Mouse (Mus musculus) intestine, embryonic 15.5 days (tissue): ENCODE measurements around the gene Rtn2. TPM values are rescaled to one million over a fixed set of nuclear protein-coding genes. Genes with fewer than 3 reads are reported as not detected.

ENCODE experiments used
- ATAC-seq: fragments of 200-750 bp; cut with Nextera tagmentation; 2 replicates; pipeline ENCODE4 v1.8.0; 2017; ENCODE audit warnings: moderate TSS enrichment, moderate library complexity
- H3K27ac ChIP-seq: fragments of 300-500 bp; sonication (generic); 2 replicates; pipeline ENCODE4 v1.5.1; 2015; ENCODE audit warnings: mild to moderate bottlenecking, inconsistent platforms
- H3K27me3 ChIP-seq: fragments of 300-500 bp; sonication (generic); replicated peaks from 2 replicates; pipeline ENCODE4 v1.6.1; 2015; ENCODE audit warnings: inconsistent platforms
- H3K36me3 ChIP-seq: fragments of 300-500 bp; sonication (generic); 2 replicates; pipeline ENCODE4 v1.6.1; 2015; ENCODE audit warnings: inconsistent platforms
- H3K4me1 ChIP-seq: fragments of 300-500 bp; sonication (generic); replicated peaks from 2 replicates; pipeline ENCODE4 v1.6.1; 2015; ENCODE audit warnings: inconsistent platforms
- H3K4me2 ChIP-seq: fragments of 300-500 bp; sonication (generic); replicated peaks from 2 replicates; pipeline ENCODE4 v1.6.1; 2015; ENCODE audit warnings: mild to moderate bottlenecking, inconsistent platforms
- H3K4me3 ChIP-seq: fragments of 300-500 bp; sonication (generic); replicated peaks from 2 replicates; pipeline ENCODE4 v1.5.1; 2015; ENCODE audit warnings: inconsistent platforms
- H3K9ac ChIP-seq: fragments of 300-500 bp; sonication (generic); 2 replicates; pipeline ENCODE4 v1.6.1; 2015; ENCODE audit warnings: inconsistent platforms
- H3K9me3 ChIP-seq: fragments of 300-500 bp; sonication (generic); 2 replicates; pipeline ENCODE4 v1.6.1; 2016; ENCODE audit warnings: inconsistent platforms
- WGBS: fragments of 180-500 bp; shearing (Covaris S2); methylation state at CpG from one replicate; pipeline ENCODE4 v1.1.7; 2015; 5-methylcytosine and 5-hydroxymethylcytosine counted together
- polyA plus RNA-seq: library from polyadenylated mRNA; unstranded; fragments of >200 nt; fragmentation: Nextera tagmentation; extraction: Ambion mirVana; gene quantifications from 2 replicates; pipeline ENCODE4 v1.2.1, GENCODE M21; 2015

Gene Rtn2
- polyA plus RNA-seq, 1 experiment from 2014 or later, result 11.3 TPM

DNA sequence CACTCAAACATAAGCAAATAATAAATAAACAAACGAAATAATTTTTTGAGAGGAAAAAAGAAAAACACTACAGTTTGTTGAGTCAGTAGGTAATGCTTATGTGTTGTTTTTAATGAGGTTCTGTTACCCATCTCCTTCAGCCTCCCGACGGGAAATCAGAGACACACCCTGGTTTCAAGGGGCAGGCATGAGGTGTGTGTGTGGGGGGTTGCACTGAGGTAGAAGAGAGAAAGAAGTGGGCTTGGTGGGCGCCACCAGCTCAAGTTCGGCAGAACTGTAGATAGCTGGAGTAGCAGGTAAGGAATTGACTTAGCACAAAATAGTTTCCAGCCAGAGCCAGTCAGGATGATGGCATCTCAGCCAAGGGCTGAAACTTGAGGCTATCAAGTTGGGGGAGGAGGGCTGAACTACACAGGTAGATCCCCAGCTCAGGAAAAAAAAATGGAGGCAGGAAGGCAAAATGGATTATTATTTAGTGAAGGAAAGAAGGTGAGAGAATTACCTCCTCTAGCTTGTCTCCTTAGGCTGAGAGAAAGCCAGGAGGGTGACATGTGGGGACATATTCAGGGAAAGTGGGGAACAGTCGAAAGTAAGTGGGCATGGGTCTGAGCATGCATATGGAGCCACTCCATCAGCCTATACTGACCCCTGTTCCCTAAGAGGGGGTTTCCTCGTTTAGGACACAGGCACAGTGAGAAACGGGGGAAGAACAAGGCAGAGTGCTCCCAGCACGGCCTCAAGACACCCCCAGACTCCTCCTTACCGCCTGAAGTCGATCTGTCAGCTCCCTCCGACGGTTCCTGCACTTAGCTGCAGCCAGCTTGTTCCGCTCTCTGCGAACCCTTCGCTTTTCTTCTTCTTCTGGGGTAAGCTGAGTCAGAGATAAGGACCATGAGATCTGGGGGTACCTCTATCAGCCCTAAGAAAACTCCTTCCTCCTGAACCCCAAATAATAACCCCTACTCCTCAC is 23.7 kb downstream of the Rtn2 start:
- no peaks in the 10 kb centered on the region for H3K9me3 ChIP-seq
- 51% methylated on average over 16 of the region's 16 CpGs for WGBS
- no peak overlapping the region for H3K4me2 ChIP-seq
- H3K4me1 ChIP-seq, result peaks cover 37% of the 10 kb centered on the region
- ATAC-seq, result no peak
- no peak overlapping the region for H3K9ac ChIP-seq
- H3K27ac ChIP-seq, result no peak overlapping the region
- peaks cover 58% of the 10 kb centered on the region for H3K27me3 ChIP-seq
- H3K36me3 ChIP-seq, result no peaks in the 10 kb centered on the region
- H3K4me3 ChIP-seq, result no peak overlapping the region

DNA sequence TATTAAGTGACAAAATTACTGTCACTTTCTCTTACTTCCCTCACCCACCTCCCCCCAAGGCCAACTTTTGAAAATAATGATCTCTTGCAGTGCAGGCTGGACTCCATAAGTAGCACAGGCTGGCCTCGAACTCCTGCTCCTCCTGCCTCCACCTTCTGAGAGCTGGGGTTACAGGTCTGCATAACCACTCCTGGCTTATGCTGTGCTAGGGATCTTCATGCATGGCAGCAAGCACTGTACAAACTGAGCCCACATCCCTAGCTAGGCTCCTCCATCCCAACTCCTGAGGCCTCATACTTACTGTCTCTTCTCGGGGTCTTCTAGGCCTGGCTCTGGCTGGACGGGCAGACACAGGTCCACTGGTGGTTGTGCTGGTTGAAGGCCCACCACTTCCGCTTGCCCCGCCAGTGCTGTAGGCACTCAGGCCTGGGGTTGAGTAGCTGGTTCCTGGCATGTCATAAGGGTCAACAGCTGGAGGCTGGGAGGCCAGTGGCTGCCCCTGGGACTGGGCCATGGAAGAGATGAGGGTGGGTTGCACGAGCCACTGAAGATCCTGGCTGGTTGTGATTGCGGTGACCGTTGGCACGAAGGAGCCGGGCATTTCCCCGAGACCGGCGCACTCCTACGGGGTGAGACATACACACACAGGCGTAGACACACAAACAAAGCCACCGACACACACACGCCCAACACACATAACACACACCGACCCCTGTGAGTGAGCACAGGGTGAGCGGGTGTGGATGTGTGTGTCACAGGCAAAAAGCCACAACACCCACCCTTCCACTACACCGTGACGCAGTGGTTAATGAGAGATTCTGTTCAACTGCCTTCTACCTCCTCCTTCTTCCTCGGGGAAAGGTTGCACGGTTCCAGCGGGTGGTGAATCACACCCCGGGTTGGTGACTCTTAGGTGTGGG is 24.7 kb downstream of the Rtn2 start:
- no peak for ATAC-seq
- Histone ChIP-seq H3K36me3 (no peaks in the 10 kb centered on the region), H3K9ac (no peak overlapping the region), H3K4me3 (no peak overlapping the region), H3K27me3 (peaks cover 52% of the 10 kb centered on the region), H3K27ac (no peak overlapping the region), H3K4me2 (peak overlapping the region; percentile 96; the same call in 1 of the 2 replicates), H3K9me3 (no peaks in the 10 kb centered on the region), H3K4me1 (peaks cover 30% of the 10 kb centered on the region)
- WGBS, result 67% methylated on average over 25 of the region's 25 CpGs

DNA sequence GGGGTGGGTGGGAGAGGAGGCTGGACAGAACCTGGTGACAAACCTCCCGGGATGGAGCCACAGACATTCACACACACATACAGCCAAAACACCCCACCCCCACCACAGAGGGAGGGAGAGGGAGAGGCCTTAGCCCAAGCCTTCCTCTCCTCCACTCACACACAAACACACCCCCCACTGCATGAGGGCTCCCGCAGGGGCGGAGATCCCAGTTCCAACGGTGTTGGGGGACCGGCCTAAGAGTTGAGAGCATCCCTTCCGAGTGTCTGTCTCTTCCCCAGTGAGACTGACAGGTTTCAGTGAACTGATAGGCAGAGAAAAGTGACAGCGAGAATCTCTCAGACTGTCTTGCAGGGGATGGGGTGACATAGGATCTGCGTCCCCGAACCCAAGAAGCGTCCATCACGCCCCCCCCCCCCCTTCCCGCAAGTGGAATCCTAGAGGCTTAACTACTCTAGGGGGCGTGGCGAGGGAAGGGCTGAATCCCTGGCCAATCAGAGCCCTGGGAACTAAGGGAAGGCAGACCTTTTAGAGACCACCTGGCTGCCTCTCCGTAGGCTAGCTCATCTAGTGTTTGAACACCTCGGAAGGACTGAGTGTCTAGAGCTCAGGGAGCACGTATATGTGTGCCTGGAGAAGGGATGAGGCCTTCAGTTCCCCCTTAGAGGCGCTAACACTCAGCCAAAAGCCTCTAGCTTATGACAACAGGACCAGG is 25.5 kb downstream of the Rtn2 start:
- H3K4me2 ChIP-seq, result peak overlapping the region; percentile 96
- peak; percentile 66 for ATAC-seq
- H3K9me3 ChIP-seq, result no peaks in the 10 kb centered on the region
- peak overlapping the region; percentile 71 for H3K27ac ChIP-seq
- H3K36me3 ChIP-seq, result no peaks in the 10 kb centered on the region
- H3K27me3 ChIP-seq, result peaks cover 44% of the 10 kb centered on the region
- peaks cover 30% of the 10 kb centered on the region for H3K4me1 ChIP-seq
- 2% methylated on average over 18 of the region's 18 CpGs for WGBS
- H3K4me3 ChIP-seq, result peak overlapping the region; percentile 73
- peak overlapping the region; percentile 51 for H3K9ac ChIP-seq

DNA sequence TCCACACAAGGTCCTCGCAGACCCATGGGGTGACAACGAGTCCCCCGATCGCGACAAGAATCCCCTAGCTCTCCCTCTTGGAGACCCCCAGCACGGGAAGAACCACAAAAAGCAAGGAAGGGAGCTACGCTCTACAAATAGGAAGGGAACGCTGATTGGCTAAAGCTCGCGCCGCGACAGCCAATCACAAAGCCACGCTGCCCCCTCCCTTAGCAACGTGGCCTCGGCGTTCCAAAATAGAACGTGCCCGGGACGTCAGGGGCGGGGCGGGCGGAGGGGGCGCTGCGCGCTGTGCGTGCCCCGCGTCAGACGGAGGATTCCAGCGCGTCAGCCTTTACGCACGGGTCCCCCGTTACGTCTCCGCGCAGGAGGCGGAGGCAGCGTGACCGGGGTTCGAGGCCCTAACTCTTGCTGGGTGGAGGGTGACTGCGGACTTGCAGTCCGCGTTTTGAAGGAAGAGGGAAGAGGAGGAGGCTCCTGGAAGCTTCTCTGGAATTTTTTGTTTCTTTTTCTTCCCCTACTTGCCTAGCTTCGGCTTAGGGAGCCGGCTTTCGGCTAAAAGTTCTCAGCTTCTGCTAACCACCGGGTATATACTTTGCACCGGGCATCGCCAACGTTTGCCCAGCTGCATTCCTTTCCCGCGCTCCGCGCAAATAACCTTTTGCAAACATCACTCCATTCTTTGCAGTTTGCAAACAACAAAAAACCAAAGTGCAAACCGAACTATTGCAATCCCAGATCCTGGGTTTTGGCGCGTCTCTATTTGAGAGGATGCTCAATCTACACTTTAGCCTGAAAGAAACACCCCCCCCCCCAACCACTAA is 26.2 kb downstream of the Rtn2 start:
- Histone ChIP-seq H3K9me3 (no peaks in the 10 kb centered on the region), H3K36me3 (no peaks in the 10 kb centered on the region), H3K27me3 (peaks cover 41% of the 10 kb centered on the region), H3K4me3 (peak overlapping the region; percentile 73), H3K4me2 (peak overlapping the region; percentile 96), H3K4me1 (peaks cover 29% of the 10 kb centered on the region), H3K9ac (peak overlapping the region; percentile 51), H3K27ac (peak overlapping the region; percentile 71)
- under 1% methylated on average over 58 of the region's 58 CpGs for WGBS
- peak; percentile 85 for ATAC-seq

DNA sequence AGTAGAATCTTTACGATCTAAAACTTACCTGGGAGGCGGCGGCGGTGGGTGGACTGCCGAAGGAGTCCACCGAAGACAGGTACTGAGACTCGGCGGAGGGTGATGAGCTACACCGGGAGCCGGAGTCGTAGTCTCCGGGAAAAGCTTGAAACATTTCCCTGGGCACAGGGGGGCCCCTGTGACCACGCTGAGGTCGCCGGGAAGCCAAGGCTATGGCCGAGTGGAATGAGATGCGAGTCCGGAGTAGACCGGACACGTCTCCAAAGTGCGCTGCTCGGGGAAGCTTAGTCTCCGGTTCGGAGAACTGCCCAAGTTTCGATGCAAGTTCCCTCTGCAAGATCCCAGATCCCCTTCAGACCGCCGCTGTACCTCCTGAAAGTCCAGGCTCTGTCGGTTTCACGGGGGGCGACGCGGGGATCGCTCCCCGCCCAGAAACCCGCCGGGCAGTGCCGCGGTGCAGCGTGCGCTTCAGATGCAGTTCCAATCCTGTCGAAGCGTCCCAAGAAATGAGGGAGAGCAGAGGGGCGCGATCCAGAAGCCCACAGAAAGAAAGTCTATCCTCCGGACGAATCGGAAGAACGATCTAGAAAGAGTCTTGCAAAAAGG is 27.0 kb downstream of the Rtn2 start:
- peak overlapping the region; percentile 31 for H3K9ac ChIP-seq
- peak overlapping the region; percentile 96 for H3K4me2 ChIP-seq
- no peak for ATAC-seq
- H3K27me3 ChIP-seq, result peaks cover 33% of the 10 kb centered on the region
- H3K9me3 ChIP-seq, result no peaks in the 10 kb centered on the region
- peaks cover 22% of the 10 kb centered on the region for H3K4me1 ChIP-seq
- under 1% methylated on average over 48 of the region's 48 CpGs for WGBS
- no peak overlapping the region for H3K27ac ChIP-seq
- no peaks in the 10 kb centered on the region for H3K36me3 ChIP-seq
- peak overlapping the region; percentile 73 for H3K4me3 ChIP-seq

DNA sequence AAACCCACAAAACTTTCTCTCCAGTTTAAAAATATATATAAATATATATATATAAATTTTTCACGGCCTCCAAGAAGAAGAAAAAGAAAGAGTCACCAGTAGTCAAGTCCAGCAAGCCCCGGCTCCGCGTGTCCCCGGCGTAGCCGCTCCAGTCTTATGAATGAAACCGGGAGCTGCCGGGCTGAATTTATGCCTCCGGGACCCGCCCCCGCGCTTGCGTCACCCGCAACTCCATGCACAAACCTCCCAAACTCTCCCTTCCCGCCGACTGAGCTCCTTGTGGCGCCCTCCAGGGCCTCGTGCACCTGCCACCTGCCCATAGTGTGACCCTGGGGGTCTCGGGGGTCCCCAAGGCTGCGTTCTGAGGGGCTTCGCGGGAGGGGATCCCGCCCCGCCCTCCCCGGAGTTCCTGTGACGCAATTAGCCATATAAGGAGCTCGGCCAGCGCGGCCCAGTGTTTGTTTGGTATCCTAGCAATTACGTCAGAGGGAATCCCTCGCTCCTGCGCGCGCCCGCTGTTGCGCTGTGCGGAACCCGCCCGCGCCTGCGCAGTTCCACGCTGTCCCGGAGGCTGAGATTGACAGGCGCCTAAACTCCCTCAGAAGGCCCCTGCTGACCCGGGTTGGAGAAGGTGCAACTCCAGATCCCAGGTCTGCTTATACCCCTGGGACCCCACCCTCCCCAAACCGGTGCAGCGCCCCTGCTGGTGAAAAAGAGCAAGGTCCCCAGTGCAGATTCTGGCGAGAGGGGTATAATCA is 27.6 kb downstream of the Rtn2 start, which contains the start of gene Fosb:
Gene Fosb, minus strand, starts transcription at position 168 of the 758 bp plus-strand sequence.
- H3K36me3 ChIP-seq, result no peaks in the 10 kb centered on the region
- WGBS, result under 1% methylated on average over 49 of the region's 49 CpGs
- H3K9me3 ChIP-seq, result no peaks in the 10 kb centered on the region
- peak within 1 kb of the TSS; percentile 96 for H3K4me2 ChIP-seq
- H3K9ac ChIP-seq, result peak within 1 kb of the TSS; percentile 59
- H3K27ac ChIP-seq, result 0 out of 2 replicates have a peak within 1 kb of the TSS, but pooled peaks have one; percentile 9
- peaks cover 27% of the 10 kb centered on the region for H3K27me3 ChIP-seq
- peak within 1 kb of the TSS; percentile 73 for H3K4me3 ChIP-seq
- peak; percentile 89 for ATAC-seq
- H3K4me1 ChIP-seq, result peaks cover 15% of the 10 kb centered on the region

DNA sequence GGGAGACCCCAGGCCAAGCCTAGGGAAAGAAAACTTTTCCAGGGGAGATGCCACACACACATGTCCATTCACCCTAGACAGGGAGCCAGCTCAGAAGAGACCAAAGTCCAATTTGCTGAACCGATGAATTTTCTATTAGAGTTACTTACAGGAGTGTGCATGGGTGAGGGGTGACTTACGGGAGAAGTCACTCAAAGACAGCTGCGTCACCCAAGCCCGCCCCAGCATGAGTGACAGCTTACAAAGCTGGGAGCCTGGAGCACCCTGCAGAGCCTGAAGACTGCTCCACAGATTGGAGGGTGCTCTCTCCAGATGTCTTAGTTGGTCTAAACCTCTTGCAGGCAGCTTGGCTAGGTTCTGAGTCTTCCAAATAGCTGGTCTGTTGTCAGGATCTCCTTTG is 29.6 kb downstream of the Rtn2 start:
- Histone ChIP-seq H3K27ac (no peak overlapping the region), H3K4me1 (peaks cover 13% of the 10 kb centered on the region), H3K9me3 (no peaks in the 10 kb centered on the region), H3K4me2 (no peak overlapping the region), H3K4me3 (no peak overlapping the region), H3K9ac (no peak overlapping the region), H3K36me3 (no peaks in the 10 kb centered on the region), H3K27me3 (peaks cover 12% of the 10 kb centered on the region)
- whole genome bisulfite sequencing, result 33% methylated on average over 4 of the region's 4 CpGs
- no peak for ATAC-seq

DNA sequence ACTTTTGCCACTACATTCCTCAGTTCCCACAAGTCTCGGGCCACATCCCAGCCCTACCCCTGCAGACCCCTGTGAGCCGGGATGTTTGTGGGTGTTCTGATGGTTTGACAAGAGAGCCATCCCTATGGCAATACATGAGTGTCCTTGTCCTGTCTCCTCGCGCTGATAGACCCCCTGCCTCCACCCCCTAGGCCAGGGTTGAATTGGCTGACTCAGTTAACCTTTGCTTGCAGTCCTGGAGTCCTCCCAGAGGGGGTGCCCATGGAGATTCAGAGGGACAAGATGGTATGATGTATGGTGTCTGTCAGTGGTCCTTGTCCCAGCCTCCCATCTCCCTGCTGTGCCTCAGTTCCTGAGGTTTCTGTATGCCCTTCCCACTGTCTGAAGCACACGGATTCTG is 31.6 kb downstream of the Rtn2 start:
- Histone ChIP-seq H3K4me1 (peaks cover 10% of the 10 kb centered on the region; the same call in 1 of the 2 replicates), H3K4me2 (no peak overlapping the region), H3K27me3 (peaks cover 17% of the 10 kb centered on the region), H3K9ac (no peak overlapping the region), H3K36me3 (no peaks in the 10 kb centered on the region), H3K27ac (no peak overlapping the region), H3K4me3 (no peak overlapping the region), H3K9me3 (no peaks in the 10 kb centered on the region)
- 46% methylated on average over 5 of the region's 5 CpGs for WGBS
- no peak for ATAC-seq

DNA sequence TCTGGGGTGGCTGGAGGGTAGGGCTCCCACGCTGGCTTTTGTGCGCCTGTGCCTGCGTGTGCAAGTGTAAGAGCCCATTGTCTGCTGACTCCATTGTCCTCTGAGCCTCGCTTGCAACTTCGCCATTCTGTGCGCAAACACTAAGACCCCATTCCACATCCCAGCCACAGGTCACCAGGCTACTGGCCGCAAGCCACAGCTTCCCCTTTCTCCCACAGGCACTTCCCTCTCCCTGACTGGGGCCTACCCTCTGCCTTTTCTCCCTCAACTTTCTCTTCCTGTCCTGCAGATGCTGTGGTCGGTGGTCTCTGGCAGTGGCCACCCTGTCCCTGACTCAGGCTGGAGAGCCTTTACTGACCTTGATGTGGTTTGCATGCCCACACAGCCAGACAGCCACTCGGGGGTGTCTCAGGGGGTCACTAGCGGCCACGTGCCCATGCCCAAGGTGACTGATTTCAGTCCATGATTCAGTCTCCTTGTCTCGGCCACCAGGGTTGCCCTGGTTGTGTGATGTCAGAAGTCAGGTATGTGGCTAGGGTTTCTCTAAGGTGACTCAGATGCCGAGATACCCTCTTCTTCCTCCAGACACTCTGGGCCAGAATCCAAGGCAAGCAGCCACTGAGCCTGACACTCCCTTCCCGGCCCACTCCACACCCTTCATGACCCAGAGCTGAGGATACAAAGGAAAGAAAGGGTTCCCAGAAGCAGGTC is 34.2 kb downstream of the Rtn2 start:
- Histone ChIP-seq H3K27me3 (peaks cover 17% of the 10 kb centered on the region), H3K27ac (no peak overlapping the region), H3K4me2 (no peak overlapping the region), H3K9ac (no peak overlapping the region), H3K4me3 (no peak overlapping the region), H3K9me3 (no peaks in the 10 kb centered on the region), H3K36me3 (no peaks in the 10 kb centered on the region), H3K4me1 (peaks cover 7% of the 10 kb centered on the region)
- ATAC-seq, result no peak
- WGBS, result 61% methylated on average over 14 of the region's 14 CpGs

DNA sequence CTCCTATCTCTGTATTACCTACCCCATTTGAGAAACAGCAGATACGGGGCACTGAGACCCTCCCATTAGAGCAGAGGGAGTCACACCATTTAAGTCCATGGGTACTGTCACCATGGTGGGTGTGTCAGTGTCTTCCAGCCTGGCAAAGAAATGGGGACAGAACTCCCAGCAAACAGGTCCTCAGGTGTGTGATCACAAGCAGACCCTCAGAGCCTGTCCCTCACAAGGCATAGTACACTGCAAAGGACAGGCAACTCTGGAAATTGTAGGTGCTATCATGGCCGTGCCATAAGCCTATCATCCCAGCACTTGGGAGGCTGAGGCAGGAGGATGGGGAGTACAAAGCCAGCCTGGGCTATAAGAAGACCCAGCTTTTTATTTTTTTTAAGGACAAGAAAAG is 35.8 kb downstream of the Rtn2 start:
- H3K4me2 ChIP-seq, result no peak overlapping the region
- peaks cover 7% of the 10 kb centered on the region for H3K4me1 ChIP-seq
- H3K27me3 ChIP-seq, result peaks cover 16% of the 10 kb centered on the region
- no peaks in the 10 kb centered on the region for H3K9me3 ChIP-seq
- H3K9ac ChIP-seq, result no peak overlapping the region
- H3K4me3 ChIP-seq, result no peak overlapping the region
- H3K27ac ChIP-seq, result no peak overlapping the region
- no peak for ATAC-seq
- 70% methylated on average over 2 of the region's 2 CpGs for WGBS
- no peaks in the 10 kb centered on the region for H3K36me3 ChIP-seq
